Mouse (Mus musculus): ENCODE measurements at regions not wholly inside any gene's neighbourhood (a gene's known extent, or its start where the extent isn't known, plus 50 kb on each side); places are given as distances from the start of the nearest gene placed in this dataset.
"Not testable (repeated sequence)": the region's sequence is repeated elsewhere in the genome, so short reads cannot be mapped to it uniquely, and the experiment has no call there.

GRCm38 (mm10) chr7:111846417-111846816 lies 66.6 kb upstream of the Galnt18 start:
- DNase-seq (ENCODE audit: low spot score in 2 of 2), result no peak

DNA sequence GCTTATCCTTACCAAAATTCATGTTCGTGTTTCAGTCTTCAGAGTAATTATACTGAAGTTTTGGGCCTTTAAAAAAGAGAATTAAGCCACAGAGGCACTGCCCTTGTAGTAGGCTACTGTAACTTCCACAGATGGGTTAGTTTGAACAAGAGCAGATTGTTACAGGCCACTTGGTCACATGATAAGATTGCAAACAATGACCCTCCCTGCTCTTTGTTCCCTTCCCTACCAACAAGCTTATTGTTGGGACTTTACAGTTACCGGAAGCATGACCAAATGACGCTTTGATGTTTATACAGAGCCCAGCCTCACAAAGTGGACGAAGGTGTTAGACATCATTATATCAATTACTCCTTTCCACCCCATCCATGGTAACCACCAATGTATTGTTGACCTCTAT lies 63.9 kb upstream of the Galnt18 start:
- no peak for DNase-seq (ENCODE audit: low spot score in 2 of 2)

- no peak for DNase-seq (ENCODE audit: low spot score in 2 of 2)
Observed at GRCm38 (mm10) chr7:111840826-111841225, 61.0 kb upstream of the Galnt18 start.

DNA sequence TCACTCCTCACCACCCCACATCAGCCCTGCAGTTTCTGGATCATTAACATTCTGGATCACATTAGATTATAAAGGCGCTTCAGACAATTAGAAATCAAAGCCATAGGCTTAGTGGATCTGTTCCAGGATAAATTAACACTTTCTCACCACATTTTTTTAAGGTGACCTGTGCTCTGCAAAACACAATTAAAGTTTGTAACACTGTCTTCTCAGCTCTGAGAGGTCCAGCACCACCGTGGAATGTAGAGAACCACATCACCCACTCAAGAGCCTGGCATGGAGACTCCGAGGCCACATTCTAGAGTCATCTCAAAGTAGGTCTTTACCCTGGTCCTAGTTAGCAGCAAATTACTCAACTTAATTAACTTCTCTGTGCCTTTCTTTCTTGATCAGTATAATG lies 58.4 kb upstream of the Galnt18 start:
- DNase-seq (ENCODE audit: low spot score in 2 of 2), result no peak

DNA sequence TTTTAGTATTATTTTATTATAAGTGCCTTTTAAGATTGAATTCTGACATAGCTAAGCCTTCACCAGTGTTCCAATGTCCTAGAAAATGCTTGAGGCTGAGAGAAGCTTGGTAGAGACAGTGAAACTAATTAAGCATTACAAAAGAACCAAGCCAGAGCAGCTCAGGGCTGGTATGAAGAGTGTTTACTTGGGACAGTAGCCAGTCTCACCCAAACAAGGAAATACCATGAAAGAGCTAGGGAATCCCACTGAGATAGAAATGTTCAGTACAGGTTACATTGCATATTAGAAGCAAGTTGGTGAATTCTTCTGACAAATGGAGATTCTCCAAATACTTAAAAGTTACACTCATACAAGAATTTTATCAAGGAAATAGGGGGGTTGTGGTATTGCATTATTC lies 54.6 kb upstream of the Galnt18 start:
- not testable (repeated sequence) for DNase-seq (ENCODE audit: low spot score in 2 of 2)

DNA sequence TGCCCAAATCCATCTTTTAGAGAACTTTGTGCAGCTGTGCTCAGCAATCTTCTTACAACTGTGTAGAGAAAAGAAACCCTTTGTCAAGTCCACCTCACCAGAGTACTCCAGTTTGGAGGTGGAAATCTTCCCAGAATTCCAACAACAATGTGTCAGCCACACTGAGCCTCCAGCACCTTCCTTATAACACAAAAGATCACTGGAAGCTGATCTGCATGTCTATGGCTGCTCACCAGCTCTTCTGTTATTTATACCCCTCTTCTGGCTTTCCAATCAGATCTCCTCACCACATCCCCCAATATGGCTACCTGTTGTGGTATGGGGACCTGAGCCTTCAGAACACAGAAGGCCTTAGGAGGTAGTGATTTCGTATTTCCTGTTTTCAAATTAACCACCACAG lies 50.2 kb upstream of the Galnt18 start:
- DNase-seq (ENCODE audit: low spot score in 2 of 2), result no peak

Data from right cerebral cortex, adult 2 months (tissue).